Mouse (Mus musculus): ENCODE data around the gene Slc16a9. TPM values are rescaled to one million over a fixed set of nuclear protein-coding genes. Genes with fewer than 3 reads are reported as not detected.

Slc16a9 gene
- polyA plus RNA-seq, 1 experiment from 2014 or later: 0.55 TPM

DNA sequence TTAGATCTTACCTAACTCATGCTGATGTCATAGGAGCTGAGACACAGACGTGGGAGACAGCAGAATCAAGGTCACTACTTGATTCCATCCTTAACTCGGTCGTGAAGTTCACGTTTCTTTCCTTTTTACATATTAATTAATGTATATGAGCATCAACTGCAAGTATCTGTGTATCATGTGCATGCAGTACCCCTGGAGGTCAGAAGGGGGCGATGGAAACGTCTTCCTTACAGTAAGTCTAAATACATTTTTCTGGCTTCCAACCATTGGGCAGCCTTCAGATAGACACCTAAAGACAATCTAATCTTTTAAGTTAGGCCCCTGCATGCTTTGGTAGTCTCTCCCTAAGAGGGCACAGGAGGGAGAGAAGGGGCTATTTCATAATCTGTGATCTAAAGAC, 58.3 kb downstream of the Slc16a9 start:
- Histone ChIP-seq H3K4me1 (ENCODE audit: control insufficient read depth, low read depth, low read length) (no peaks in the 10 kb centered on the region), H3K27ac (ENCODE audit: low read length) (no peak overlapping the region), H3K36me3 (ENCODE audit: control insufficient read depth, insufficient read depth) (no peaks in the 10 kb centered on the region), H3K4me3 (ENCODE audit: low read depth, low read length) (no peak overlapping the region), H3K27me3 (ENCODE audit: control insufficient read depth, insufficient read depth, low read depth, low read length) (no peaks in the 10 kb centered on the region), H3K4me2 (ENCODE audit: low read depth, low read length) (no peak overlapping the region), H3K9ac (ENCODE audit: low read depth, low read length) (no peak overlapping the region), H3K9me3 (replicated peaks; ENCODE audit: control insufficient read depth, low read length) (no peaks in the 10 kb centered on the region)
- ATAC-seq (ENCODE audit: low read depth): no peak
- 63% methylated on average over 6 of the region's 6 CpGs for WGBS (ENCODE audit: insufficient replicate concordance)

DNA sequence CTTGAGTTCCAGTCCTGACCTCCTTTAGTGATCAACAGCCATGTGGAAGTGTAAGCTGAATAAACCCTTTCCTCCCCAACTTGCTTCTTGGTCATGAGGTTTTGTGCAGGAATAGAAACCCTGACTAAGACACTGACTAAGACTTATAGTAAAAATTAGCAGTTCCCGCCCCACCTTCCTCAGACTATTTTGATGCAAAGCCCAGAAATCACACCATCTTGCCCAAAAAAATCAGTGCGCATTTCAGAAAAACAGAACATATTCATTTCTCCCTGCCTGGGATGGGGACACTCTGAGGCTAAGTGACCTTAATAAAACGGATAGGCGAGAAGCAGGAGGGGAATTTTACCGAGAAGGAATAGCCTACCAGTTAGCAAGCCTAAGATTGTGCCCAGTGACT, 60.8 kb downstream of the Slc16a9 start:
- Histone ChIP-seq H3K4me1 (ENCODE audit: control insufficient read depth, low read depth, low read length) (no peaks in the 10 kb centered on the region), H3K4me2 (ENCODE audit: low read depth, low read length) (no peak overlapping the region), H3K9ac (ENCODE audit: low read depth, low read length) (no peak overlapping the region), H3K36me3 (ENCODE audit: control insufficient read depth, insufficient read depth) (no peaks in the 10 kb centered on the region), H3K27me3 (ENCODE audit: control insufficient read depth, insufficient read depth, low read depth, low read length) (no peaks in the 10 kb centered on the region), H3K9me3 (replicated peaks; ENCODE audit: control insufficient read depth, low read length) (no peaks in the 10 kb centered on the region), H3K27ac (ENCODE audit: low read length) (no peak overlapping the region), H3K4me3 (ENCODE audit: low read depth, low read length) (no peak overlapping the region)
- 63% methylated on average over 5 of the region's 5 CpGs for WGBS (ENCODE audit: insufficient replicate concordance)
- no peak for ATAC-seq (ENCODE audit: low read depth)

DNA sequence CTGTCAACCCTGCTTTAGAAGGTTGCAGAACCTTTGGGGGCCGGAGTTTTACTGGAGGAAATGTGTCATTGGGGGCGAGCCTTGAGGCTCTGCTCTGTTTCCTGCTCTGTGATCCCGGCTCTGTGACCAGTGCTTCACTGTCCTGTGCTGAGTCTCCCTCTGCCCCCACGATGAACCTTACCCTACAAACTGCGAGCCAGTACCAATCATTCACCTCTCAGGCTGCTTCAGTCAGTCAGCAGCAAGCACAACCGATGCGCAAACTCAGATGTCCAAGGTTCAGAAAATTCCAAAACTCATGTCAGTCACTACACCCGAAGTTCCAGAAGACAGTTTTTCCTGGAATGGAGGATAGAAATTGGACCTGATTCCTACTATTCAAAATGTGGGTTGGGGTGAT, 64.5 kb downstream of the Slc16a9 start:
- Histone ChIP-seq H3K27me3 (ENCODE audit: control insufficient read depth, insufficient read depth, low read depth, low read length) (no peaks in the 10 kb centered on the region), H3K4me1 (ENCODE audit: control insufficient read depth, low read depth, low read length) (no peaks in the 10 kb centered on the region), H3K4me3 (ENCODE audit: low read depth, low read length) (no peak overlapping the region), H3K27ac (ENCODE audit: low read length) (no peak overlapping the region), H3K9me3 (replicated peaks; ENCODE audit: control insufficient read depth, low read length) (no peaks in the 10 kb centered on the region), H3K9ac (ENCODE audit: low read depth, low read length) (no peak overlapping the region), H3K36me3 (ENCODE audit: control insufficient read depth, insufficient read depth) (no peaks in the 10 kb centered on the region), H3K4me2 (ENCODE audit: low read depth, low read length) (no peak overlapping the region)
- no peak for ATAC-seq (ENCODE audit: low read depth)
- 66% methylated on average over 8 of the region's 8 CpGs for WGBS (ENCODE audit: insufficient replicate concordance)

DNA sequence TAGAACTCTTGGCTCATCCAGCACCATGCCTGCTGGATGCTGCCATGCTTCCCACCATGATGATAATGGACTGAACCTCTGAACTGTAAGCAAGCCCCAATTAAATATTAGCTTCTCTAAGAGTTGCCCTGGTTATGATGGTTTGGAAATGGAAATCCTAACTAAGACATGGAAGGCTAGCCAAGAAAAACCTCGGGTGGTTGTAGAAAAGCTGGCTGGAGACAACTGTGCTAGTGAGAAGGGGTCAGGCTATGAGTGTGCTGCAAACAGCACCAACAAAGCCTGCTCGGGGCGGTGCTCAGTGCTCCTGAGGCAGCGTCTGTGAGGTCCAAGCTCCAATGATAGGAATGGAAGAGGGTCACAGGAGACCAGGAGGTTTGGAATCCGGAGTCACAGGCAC, 65.7 kb downstream of the Slc16a9 start:
- WGBS (ENCODE audit: insufficient replicate concordance): 49% methylated on average over 5 of the region's 5 CpGs
- Histone ChIP-seq H3K9ac (ENCODE audit: low read depth, low read length) (no peak overlapping the region), H3K36me3 (ENCODE audit: control insufficient read depth, insufficient read depth) (no peaks in the 10 kb centered on the region), H3K27me3 (ENCODE audit: control insufficient read depth, insufficient read depth, low read depth, low read length) (no peaks in the 10 kb centered on the region), H3K4me1 (ENCODE audit: control insufficient read depth, low read depth, low read length) (no peaks in the 10 kb centered on the region), H3K27ac (ENCODE audit: low read length) (no peak overlapping the region), H3K4me3 (ENCODE audit: low read depth, low read length) (no peak overlapping the region), H3K4me2 (ENCODE audit: low read depth, low read length) (no peak overlapping the region), H3K9me3 (replicated peaks; ENCODE audit: control insufficient read depth, low read length) (no peaks in the 10 kb centered on the region)
- no peak for ATAC-seq (ENCODE audit: low read depth)

DNA sequence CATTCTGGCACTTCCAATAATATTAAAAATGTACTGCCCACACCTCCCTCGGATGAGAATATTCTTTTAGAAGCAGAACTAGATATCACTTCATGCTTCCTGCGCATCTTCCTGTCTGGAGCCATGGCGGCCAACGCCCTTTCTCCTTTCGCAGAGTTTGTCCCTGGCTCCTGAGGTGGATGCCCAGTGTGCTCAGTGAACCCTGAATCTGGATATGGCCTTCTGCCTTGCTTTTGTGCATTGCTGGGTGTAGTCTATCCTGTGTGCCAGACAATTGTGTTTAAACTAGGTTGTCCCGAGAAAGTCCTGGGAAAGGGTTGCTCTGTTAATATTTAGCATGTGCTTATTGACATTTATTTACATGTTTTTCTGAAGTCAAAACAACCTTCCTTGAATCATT, 71.0 kb downstream of the Slc16a9 start:
- H3K27me3 ChIP-seq (ENCODE audit: control insufficient read depth, insufficient read depth, low read depth, low read length): no peaks in the 10 kb centered on the region
- no peaks in the 10 kb centered on the region for H3K36me3 ChIP-seq (ENCODE audit: control insufficient read depth, insufficient read depth)
- H3K4me3 ChIP-seq (ENCODE audit: low read depth, low read length): no peak overlapping the region
- no peaks in the 10 kb centered on the region for H3K9me3 ChIP-seq (replicated peaks; ENCODE audit: control insufficient read depth, low read length)
- H3K27ac ChIP-seq (ENCODE audit: low read length): no peak overlapping the region
- H3K4me2 ChIP-seq (ENCODE audit: low read depth, low read length): no peak overlapping the region
- 67% methylated on average over 6 of the region's 6 CpGs for WGBS (ENCODE audit: insufficient replicate concordance)
- H3K4me1 ChIP-seq (ENCODE audit: control insufficient read depth, low read depth, low read length): no peaks in the 10 kb centered on the region
- no peak overlapping the region for H3K9ac ChIP-seq (ENCODE audit: low read depth, low read length)
- ATAC-seq (ENCODE audit: low read depth): no peak

DNA sequence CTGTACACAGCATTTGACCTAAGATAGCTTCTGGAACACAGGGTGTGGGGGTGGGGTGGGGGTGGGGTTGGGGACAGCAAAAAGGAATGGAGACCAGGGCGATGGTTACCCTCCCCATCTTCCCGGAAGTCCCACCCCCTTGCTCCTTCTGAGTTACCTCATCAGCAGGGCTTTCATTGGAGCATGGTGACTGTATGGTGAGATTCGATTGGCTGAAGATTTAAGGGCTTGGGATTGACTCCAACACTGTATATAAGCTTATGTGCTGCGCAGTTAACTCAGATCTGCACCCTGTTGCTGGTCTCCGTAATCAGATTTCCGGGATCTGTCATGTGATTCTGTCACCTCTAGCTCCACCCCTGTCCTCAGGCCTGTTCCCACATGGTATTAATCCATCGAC, 72.0 kb downstream of the Slc16a9 start:
- 67% methylated on average over 7 of the region's 7 CpGs for WGBS (ENCODE audit: insufficient replicate concordance)
- no peak overlapping the region for H3K4me3 ChIP-seq (ENCODE audit: low read depth, low read length)
- ATAC-seq (ENCODE audit: low read depth): no peak
- H3K4me2 ChIP-seq (ENCODE audit: low read depth, low read length): no peak overlapping the region
- H3K9me3 ChIP-seq (replicated peaks; ENCODE audit: control insufficient read depth, low read length): no peaks in the 10 kb centered on the region
- no peak overlapping the region for H3K9ac ChIP-seq (ENCODE audit: low read depth, low read length)
- H3K27me3 ChIP-seq (ENCODE audit: control insufficient read depth, insufficient read depth, low read depth, low read length): no peaks in the 10 kb centered on the region
- H3K4me1 ChIP-seq (ENCODE audit: control insufficient read depth, low read depth, low read length): no peaks in the 10 kb centered on the region
- no peaks in the 10 kb centered on the region for H3K36me3 ChIP-seq (ENCODE audit: control insufficient read depth, insufficient read depth)
- no peak overlapping the region for H3K27ac ChIP-seq (ENCODE audit: low read length)

DNA sequence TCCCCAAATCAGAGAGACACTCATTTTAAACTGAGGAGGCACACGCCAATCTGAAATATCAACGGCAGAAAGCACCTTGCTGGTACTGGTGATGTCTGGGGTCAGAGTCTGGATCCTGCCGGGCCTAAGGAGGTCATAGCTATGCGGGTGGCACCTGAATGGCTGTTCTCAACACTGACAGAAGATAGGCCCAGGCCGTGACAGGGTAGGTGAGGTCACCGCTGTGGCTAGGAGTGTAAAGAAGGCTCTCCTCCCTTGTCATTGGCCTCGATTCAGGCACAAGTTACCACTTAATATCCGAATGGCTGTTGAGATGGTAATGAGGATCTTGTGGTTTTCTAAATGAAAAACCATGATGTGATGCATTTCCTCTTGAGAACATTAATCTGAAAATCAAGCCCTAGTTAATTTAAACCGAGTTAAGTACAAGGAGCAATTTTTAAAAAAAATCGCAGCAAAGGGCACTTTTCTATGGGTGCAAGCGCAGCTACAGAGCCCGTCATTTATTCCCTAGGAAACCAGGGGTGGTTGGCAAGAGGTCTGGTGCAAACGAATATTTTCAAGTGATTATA, 72.6 kb downstream of the Slc16a9 start:
- no peaks in the 10 kb centered on the region for H3K36me3 ChIP-seq (ENCODE audit: control insufficient read depth, insufficient read depth)
- H3K9ac ChIP-seq (ENCODE audit: low read depth, low read length): no peak overlapping the region
- WGBS (ENCODE audit: insufficient replicate concordance): 62% methylated on average over 13 of the region's 13 CpGs
- ATAC-seq (ENCODE audit: low read depth): no peak
- H3K4me3 ChIP-seq (ENCODE audit: low read depth, low read length): no peak overlapping the region
- H3K9me3 ChIP-seq (replicated peaks; ENCODE audit: control insufficient read depth, low read length): no peaks in the 10 kb centered on the region
- H3K27me3 ChIP-seq (ENCODE audit: control insufficient read depth, insufficient read depth, low read depth, low read length): no peaks in the 10 kb centered on the region
- H3K27ac ChIP-seq (ENCODE audit: low read length): no peak overlapping the region
- H3K4me2 ChIP-seq (ENCODE audit: low read depth, low read length): no peak overlapping the region
- H3K4me1 ChIP-seq (ENCODE audit: control insufficient read depth, low read depth, low read length): no peaks in the 10 kb centered on the region

DNA sequence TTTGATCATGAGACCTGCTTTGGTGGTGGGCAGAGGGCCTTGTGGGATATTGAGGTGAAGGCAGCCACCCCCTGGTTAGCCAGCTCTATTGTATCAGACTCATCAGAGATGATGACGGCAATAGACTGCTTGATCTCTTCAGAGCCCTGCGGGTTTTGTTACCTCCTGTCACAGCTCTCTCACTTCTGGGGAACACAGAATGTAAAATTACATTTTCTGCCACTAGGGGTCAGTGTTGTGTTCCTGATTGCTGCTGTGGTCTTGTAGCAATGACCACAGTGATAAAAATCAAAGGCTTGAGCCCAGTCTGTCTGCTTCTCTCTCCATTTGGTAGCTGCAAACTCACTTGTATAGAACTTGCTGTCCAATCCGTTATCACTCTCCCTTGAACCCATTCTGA, 73.7 kb downstream of the Slc16a9 start:
- Histone ChIP-seq H3K4me1 (ENCODE audit: control insufficient read depth, low read depth, low read length) (no peaks in the 10 kb centered on the region), H3K27ac (ENCODE audit: low read length) (no peak overlapping the region), H3K9ac (ENCODE audit: low read depth, low read length) (no peak overlapping the region), H3K36me3 (ENCODE audit: control insufficient read depth, insufficient read depth) (no peaks in the 10 kb centered on the region), H3K9me3 (replicated peaks; ENCODE audit: control insufficient read depth, low read length) (no peaks in the 10 kb centered on the region), H3K4me3 (ENCODE audit: low read depth, low read length) (no peak overlapping the region), H3K27me3 (ENCODE audit: control insufficient read depth, insufficient read depth, low read depth, low read length) (no peaks in the 10 kb centered on the region), H3K4me2 (ENCODE audit: low read depth, low read length) (no peak overlapping the region)
- ATAC-seq (ENCODE audit: low read depth): no peak
- 5% methylated on average over 3 of the region's 3 CpGs for WGBS (ENCODE audit: insufficient replicate concordance)

DNA sequence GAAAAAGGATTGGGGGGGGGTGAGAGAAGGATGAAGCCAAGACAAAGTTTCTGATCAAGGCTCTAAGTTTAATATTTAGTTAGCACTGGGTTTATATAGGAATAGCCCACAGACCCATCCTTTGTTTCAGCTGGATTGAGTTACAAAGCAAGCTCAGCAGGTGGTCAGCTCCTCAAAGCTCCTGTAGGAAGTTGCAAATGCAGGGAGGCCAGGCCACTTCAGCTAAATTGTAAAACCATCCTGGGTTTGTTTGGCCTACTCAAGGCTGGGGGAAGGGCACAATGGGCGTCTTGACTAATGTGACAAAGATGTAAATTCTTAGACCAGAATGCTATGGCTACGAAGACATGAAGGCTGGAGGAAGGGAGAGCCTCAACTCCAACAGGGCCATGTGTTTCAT, 80.6 kb downstream of the Slc16a9 start:
- 38% methylated on average over 2 of the region's 2 CpGs for WGBS (ENCODE audit: insufficient replicate concordance)
- Histone ChIP-seq H3K4me3 (ENCODE audit: low read depth, low read length) (no peak overlapping the region), H3K27me3 (ENCODE audit: control insufficient read depth, insufficient read depth, low read depth, low read length) (no peaks in the 10 kb centered on the region), H3K36me3 (ENCODE audit: control insufficient read depth, insufficient read depth) (no peaks in the 10 kb centered on the region), H3K9me3 (replicated peaks; ENCODE audit: control insufficient read depth, low read length) (no peaks in the 10 kb centered on the region), H3K4me2 (ENCODE audit: low read depth, low read length) (no peak overlapping the region), H3K9ac (ENCODE audit: low read depth, low read length) (no peak overlapping the region), H3K4me1 (ENCODE audit: control insufficient read depth, low read depth, low read length) (no peaks in the 10 kb centered on the region), H3K27ac (ENCODE audit: low read length) (no peak overlapping the region)
- ATAC-seq (ENCODE audit: low read depth): no peak

Data from liver, embryonic 16.5 days (tissue).